Mouse (Mus musculus) testis, postnatal 10 days (tissue): Measurements from ENCODE around the gene Fgfr2.
"Not testable (repeated sequence)": the region's sequence is repeated elsewhere in the genome, so short reads cannot be mapped to it uniquely, and the experiment has no call there.

ENCODE experiments used
- DNase-seq: peaks from one replicate; pipeline ENCODE4 v3.0.0; 2021; ENCODE audit warnings: low spot score

Gene Fgfr2

DNA sequence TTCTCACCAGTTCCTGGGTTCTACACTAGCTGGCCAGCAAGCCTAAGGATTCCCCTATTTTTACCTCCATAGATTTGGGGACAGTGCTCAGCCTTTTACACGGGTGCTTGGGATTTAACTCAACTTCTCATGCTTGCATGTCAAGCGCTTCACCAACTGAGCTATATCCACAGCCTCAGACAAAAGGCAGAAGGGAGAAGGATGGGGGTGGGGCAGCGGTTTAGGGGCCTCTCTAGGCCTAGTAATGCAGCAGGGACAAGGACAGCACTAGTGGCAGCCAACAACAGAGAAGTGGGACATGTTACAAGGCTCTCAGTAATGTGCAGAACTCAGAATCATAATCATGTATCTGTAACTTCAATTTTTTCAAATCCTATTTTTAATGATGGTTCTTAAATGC is 1955.4 kb downstream of the Fgfr2 start:
- no peak for DNase-seq

GRCm38 (mm10) chr7:131162251-131162650 is 1960.9 kb downstream of the Fgfr2 start:
- DNase-seq = no peak

- no peak for DNase-seq
Observed at GRCm38 (mm10) chr7:131153044-131153443, 1970.1 kb downstream of the Fgfr2 start.

DNA sequence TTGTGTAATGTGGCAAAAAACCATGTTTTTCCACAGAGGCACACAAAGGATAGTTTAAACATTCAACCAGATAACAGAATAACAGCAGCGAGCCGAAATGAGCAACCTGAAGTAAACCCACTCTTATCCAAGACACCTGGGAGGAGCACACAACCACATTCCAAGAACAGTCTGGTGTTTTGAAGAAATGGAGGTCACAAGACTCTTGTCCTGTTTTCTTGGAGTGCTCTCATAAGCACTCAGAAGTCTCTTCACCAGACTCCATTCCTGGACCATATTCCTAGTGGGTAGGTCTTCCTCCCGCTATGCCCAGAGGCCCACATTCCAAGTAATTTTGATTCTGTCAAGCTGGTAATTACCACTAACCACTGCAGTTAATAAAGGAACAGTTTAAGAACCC is 1973.0 kb downstream of the Fgfr2 start:
- no peak for DNase-seq

DNA sequence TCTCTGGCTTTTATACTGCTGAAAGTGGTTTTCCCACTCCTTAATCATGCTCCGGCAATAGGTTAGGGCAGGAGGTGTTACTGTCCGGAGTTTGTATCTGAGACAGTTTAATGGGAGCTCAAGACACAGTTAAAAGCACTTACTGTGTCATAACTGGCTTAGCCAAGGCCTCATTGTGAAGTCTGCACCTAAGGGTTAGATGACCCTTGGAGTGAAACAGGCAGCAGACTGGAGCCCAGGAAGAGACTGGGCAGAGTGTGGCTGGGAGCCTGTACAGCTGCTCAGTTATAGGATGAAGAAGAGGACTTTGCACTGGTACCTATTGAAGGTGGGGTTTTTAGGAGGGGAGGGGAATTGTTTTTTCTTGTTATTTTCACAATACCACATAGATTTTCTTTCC is 1976.9 kb downstream of the Fgfr2 start, which contains the start of gene 4933402N03Rik:
4933402N03Rik (minus strand) TSS at position 101 of the 400 bp plus-strand sequence.
- DNase-seq = no peak

- DNase-seq = peak; percentile 12
Observed at GRCm38 (mm10) chr7:131133181-131133580, 1990.0 kb downstream of the Fgfr2 start.

GRCm38 (mm10) chr7:131130021-131130420 is 1993.1 kb downstream of the Fgfr2 start:
- DNase-seq = peak; percentile 40

DNA sequence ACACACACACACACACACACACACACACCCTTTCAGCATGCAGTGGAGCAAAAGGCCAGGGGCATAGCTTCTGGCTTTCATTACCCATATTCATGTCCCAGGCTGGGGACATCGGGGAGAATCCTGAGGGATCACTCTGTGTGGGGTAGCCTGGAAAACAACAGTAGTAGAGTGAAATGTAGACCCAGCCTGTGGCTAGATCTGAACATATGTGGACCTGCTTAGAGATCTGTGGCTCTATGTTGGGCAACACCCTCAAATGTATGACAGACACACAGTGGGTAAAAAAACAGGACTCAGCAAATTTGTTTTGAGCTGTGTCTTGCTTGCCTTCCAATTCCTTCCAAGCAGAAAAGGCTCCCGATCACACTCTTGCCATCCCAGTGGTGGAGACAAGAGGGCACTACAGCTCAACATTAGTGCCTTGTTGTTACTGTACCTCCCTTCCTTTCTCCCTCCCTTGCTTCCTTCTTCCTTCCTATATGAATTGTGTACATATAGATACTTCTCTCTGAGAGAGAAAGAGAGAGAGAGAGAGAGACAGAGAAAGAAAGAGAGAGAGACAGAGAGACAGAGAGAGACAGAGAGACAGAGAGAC is 2000.8 kb downstream of the Fgfr2 start:
- no peak for DNase-seq

DNA sequence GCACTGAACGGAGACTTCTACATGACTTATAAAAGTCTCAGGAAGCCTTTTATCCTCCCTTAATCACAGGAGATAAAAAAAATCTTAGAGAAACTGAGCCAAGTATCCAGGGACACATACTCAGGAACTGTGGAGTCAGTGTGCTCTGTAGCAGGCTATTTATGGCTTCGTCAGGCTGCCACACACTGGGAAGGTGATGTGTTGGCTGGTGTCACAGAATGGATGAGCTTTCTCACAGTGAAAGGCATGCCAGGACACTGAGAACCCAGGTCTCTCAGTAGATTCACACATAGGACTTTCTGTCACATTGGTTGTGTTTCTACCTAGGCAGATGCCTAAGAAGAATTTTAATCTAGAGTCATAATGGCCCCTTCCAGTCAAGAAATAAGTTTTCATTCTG is 2008.7 kb downstream of the Fgfr2 start:
- no peak for DNase-seq

- peak; percentile 54 for DNase-seq
Observed at GRCm38 (mm10) chr7:131113676-131114075, 2009.5 kb downstream of the Fgfr2 start.

DNA sequence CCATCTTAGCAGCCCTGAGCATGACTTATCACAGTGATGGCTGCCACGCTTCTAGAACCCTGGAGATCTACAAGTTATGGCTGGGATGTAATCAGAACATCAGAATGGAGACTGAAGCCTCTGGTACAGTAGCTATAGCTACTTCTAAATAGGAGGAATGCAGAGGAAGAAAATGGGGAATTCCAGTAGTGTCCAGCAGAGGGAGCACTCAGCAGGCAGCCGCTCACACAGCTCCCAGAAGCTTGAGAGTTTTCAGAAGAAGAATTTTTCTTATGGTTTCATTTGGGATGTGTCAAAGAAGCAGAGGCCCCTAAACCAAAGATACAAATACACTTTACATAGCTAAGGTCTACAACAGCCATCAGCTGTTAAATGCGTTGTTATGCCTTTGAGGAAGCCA is 2010.7 kb downstream of the Fgfr2 start:
- peak; percentile 78 for DNase-seq

DNA sequence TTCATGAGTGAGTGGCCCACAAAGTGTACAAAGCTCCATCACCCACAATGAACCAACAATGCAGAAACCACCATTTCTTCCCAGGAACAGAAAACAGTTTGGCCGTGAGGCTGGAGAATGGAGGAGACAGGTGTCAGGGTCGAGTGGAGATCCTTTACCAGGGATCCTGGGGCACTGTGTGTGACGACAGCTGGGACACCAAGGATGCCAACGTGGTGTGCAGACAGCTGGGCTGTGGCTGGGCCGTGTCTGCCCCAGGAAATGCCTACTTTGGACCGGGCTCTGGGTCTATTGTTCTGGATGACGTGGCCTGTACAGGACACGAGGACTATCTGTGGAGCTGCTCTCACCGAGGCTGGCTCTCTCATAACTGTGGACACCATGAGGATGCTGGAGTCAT is 2040.7 kb downstream of the Fgfr2 start:
- DNase-seq = not testable (repeated sequence)

- peak; percentile 56 for DNase-seq
Observed at GRCm38 (mm10) chr7:131075956-131076355, 2047.2 kb downstream of the Fgfr2 start.

DNA sequence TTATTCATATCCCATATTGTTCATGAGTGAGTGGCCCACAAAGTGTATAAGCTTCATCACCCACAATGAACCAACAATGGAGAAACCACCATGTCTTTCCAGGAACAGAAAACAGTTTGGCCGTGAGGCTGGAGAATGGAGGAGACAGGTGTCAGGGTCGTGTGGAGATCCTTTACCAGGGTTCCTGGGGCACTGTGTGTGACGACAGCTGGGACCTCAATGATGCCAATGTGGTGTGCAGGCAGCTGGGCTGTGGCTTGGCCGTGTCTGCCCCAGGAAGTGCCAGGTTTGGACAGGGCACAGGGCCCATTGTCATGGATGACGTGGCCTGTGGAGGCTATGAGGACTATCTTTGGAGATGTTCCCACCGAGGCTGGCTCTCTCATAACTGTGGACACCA is 2049.1 kb downstream of the Fgfr2 start:
- DNase-seq = not testable (repeated sequence)

DNA sequence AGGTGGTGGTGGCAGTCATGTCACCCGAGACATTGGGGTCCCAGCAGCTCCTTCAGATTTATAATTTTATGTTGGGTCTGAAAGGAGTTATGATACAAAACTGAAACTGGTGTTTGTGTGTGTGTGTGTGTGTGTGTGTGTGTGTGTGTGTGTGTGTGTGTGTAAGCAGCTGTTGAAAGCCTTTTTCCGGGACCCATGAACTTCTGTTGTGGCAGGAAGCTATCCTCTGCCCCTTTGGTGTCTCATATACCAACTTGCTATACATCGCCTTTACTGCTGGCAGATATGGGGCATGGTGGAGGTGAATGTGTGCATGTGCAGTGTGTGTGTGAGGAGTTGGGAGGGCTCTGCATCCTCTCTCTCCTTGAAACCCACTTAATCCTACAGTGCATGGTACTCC is 2049.7 kb downstream of the Fgfr2 start:
- not testable (repeated sequence) for DNase-seq

DNA sequence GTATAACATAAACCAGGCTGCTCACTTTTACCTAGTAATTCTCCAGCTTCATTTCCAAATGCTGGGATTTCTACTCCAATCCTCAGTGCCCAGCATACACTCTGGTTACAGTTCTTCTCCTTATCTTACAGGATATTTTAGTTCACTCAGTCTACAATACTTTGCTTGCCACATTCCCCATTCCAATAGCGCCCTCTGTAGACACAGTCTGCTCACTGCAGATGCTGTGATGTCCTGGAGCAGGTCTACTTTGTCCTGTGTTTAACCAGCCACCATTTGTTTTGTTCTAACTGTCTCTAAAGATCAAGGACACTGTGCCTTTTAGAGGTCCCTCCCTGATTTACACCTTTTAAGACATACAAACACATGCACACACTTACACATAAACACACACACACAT is 2055.0 kb downstream of the Fgfr2 start:
- peak; percentile 60 for DNase-seq

DNA sequence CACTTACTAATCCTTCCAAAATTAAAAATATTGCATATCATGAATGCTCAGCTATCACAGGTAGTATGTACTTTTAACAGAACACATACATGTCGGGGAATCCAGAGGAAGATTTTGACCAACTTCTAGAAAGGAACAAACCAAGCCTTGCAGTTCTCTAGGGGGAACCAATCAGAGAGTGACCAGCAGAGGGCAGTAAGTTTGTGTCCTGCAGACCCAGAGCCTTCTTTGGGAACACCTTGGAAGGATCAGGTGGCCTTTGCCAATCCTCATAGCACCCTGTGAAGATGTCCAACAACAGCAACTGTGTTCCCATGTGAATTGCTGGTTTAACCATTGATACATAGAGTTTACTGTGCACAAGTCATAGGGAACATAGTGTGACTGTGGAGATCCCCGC is 2060.6 kb downstream of the Fgfr2 start:
- peak; percentile 47 for DNase-seq

- DNase-seq = peak; percentile 58
Observed at GRCm38 (mm10) chr7:131059808-131060207, 2063.3 kb downstream of the Fgfr2 start.

GRCm38 (mm10) chr7:131057918-131058317 is 2065.2 kb downstream of the Fgfr2 start:
- not testable (repeated sequence) for DNase-seq

- no peak for DNase-seq
Observed at GRCm38 (mm10) chr7:131054808-131055370, 2068.3 kb downstream of the Fgfr2 start.

DNA sequence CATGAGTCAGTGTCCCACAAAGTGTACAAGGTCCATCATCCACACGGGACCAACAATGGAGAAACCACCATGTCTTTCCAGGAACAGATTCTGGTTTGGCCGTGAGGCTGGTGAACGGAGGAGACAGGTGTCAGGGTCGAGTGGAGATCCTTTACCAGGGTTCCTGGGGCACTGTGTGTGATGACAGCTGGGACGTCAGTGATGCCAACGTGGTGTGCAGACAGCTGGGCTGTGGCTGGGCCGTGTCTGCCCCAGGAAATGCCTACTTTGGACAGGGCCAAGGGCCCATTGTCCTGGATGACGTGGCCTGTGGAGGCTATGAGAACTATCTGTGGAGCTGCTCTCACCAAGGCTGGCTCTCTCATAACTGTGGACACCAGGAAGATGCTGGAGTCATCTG is 2073.3 kb downstream of the Fgfr2 start:
- not testable (repeated sequence) for DNase-seq

DNA sequence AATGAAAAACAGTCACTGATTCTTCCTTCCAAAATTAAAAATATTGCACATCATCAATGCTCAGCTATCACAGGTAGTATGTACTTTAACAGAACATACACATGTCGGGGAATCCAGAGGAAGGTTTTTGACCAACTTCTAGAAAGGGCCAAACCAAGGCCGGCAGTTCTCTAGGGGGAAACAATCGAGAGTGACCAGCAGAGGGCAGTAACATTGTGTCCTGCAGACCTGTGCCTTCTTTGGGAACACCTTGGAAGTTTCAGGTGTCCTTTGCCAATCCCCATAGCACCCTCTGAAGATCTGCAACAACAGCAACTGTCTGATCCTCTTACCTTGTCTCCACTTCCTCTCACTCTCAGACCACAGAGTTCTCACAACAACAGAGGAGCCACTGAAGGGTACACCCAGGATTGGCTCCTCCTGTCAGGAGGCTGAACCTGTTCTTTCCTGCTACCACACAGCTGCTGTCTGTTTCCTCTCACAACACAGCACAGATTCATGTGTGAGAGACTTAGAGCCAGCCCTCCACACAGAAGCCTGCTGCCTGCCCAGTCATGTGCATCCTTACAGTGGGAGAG is 2077.8 kb downstream of the Fgfr2 start:
- not testable (repeated sequence) for DNase-seq

DNA sequence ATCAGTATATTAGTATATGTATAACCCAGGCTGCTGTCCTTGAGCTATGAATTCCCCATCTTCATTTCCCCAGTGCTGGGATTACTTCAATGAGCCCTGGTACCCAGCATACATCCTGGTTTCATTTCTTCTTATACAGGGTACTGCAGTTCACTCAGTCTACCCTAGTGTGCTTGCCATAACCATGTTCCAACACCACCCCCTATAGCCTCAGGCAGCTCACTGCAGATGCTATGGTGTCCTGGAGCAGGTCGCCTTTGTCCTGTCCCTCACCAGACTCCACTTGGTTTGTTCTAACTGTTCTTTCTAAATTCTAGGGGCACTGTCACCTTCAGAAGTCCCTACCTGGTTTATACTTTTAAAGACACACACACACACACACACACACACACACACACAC is 2080.5 kb downstream of the Fgfr2 start:
- no peak for DNase-seq

DNA sequence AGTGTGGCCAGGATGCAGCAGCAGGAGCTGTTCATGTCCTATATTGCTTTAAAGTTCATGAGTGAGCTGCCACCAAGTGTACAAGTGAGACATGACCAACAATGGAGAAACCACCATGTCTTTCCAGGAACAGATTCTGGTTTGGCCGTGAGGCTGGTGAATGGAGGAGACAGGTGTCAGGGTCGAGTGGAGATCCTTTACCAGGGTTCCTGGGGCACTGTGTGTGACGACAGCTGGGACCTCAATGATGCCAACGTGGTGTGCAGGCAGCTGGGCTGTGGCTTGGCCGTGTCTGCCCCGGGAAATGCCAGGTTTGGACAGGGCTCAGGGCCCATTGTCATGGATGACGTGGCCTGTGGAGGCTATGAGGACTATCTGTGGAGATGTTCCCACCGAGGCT is 2082.4 kb downstream of the Fgfr2 start:
- not testable (repeated sequence) for DNase-seq
